Mouse (Mus musculus) fat pad, adult 2 months (tissue): Measurements from ENCODE around the gene Pcyox1.
"Not testable (repeated sequence)": the region's sequence is repeated elsewhere in the genome, so short reads cannot be mapped to it uniquely, and the experiment has no call there.

Source experiments
- DNase-seq: peaks from one replicate; pipeline ENCODE4 v3.0.0-alpha.2; 2011; ENCODE audit warnings: low read depth, low spot score; ENCODE audit errors: extremely low read depth

Gene Pcyox1

GRCm38 (mm10) chr6:86398986-86399385 lies 2.0 kb upstream of the Pcyox1 start:
- DNase-seq = no peak

GRCm38 (mm10) chr6:86397257-86397980 lies 465 bp upstream of the Pcyox1 start:
- DNase-seq = no peak

GRCm38 (mm10) chr6:86395969-86396368 lies 985 bp downstream of the Pcyox1 start:
- no peak for DNase-seq

- peak; percentile 88 for DNase-seq
These were observed 1.9 kb downstream of the Pcyox1 start for GRCm38 (mm10) chr6:86395021-86395420.

- peak; percentile 66 for DNase-seq
These were observed 2.8 kb downstream of the Pcyox1 start for GRCm38 (mm10) chr6:86394078-86394720.

- no peak for DNase-seq
These were observed 3.8 kb downstream of the Pcyox1 start for GRCm38 (mm10) chr6:86393187-86393586.

- no peak for DNase-seq
These were observed 5.6 kb downstream of the Pcyox1 start for GRCm38 (mm10) chr6:86391326-86391725.

GRCm38 (mm10) chr6:86388461-86388860 lies 8.5 kb downstream of the Pcyox1 start:
- no peak for DNase-seq

- DNase-seq = no peak
These were observed 9.6 kb downstream of the Pcyox1 start for GRCm38 (mm10) chr6:86387313-86387712.

GRCm38 (mm10) chr6:86385362-86386104 lies 11.4 kb downstream of the Pcyox1 start:
- DNase-seq = no peak

GRCm38 (mm10) chr6:86384692-86385091 lies 12.3 kb downstream of the Pcyox1 start:
- no peak for DNase-seq

GRCm38 (mm10) chr6:86383370-86383769 lies 13.6 kb downstream of the Pcyox1 start:
- no peak for DNase-seq

- DNase-seq = no peak
These were observed 14.4 kb downstream of the Pcyox1 start for GRCm38 (mm10) chr6:86382551-86382950.

GRCm38 (mm10) chr6:86380112-86380511 lies 16.8 kb downstream of the Pcyox1 start:
- DNase-seq = not testable (repeated sequence)

GRCm38 (mm10) chr6:86378341-86378740 lies 18.6 kb downstream of the Pcyox1 start:
- DNase-seq = peak; percentile 67

GRCm38 (mm10) chr6:86373556-86373955 lies 23.4 kb downstream of the Pcyox1 start:
- DNase-seq = no peak

- no peak for DNase-seq
These were observed 24.9 kb downstream of the Pcyox1 start for GRCm38 (mm10) chr6:86371950-86372516.

GRCm38 (mm10) chr6:86371340-86371911 lies 25.5 kb downstream of the Pcyox1 start:
- no peak for DNase-seq

- no peak for DNase-seq
These were observed 26.1 kb downstream of the Pcyox1 start, which contains the start of gene Snrpg for GRCm38 (mm10) chr6:86370764-86371339. Gene Snrpg, plus strand, starts transcription at chr6:86371304.

GRCm38 (mm10) chr6:86370093-86370713 lies 26.8 kb downstream of the Pcyox1 start:
- DNase-seq = no peak
